Mouse (Mus musculus) Patski (cell line): ENCODE measurements at regions not wholly inside any gene's neighbourhood (a gene's known extent, or its start where the extent isn't known, plus 50 kb on each side); places are given as distances from the start of the nearest gene placed in this dataset.
"Not testable (repeated sequence)": the region's sequence is repeated elsewhere in the genome, so short reads cannot be mapped to it uniquely, and the experiment has no call there.

Experiments used
- ATAC-seq: fragments of 100-300 bp; one replicate; pipeline ENCODE4 v1.8.0; 2021
- CTCF ChIA-PET: fragments of 350-600 bp; sonication (Branson Sonifier 250); formaldehyde crosslinking; loops from one replicate; lab custom pipeline; 2022; ENCODE audit warnings: inconsistent platforms; lab: Charles Lee
- POLR2A ChIA-PET: fragments of 350-600 bp; sonication (Branson Sonifier 250); formaldehyde crosslinking; loops from one replicate; lab custom pipeline; 2022; ENCODE audit warnings: antibody characterized with exemption, inconsistent platforms; lab: Charles Lee
- DNase-seq: peaks from one replicate; pipeline ENCODE4 v3.0.0-alpha.2; 2011; ENCODE audit warnings: low read depth, low spot score
- H3K27me3 ChIP-seq: fragments of 371-371 bp; one replicate; pipeline ENCODE4 v1.5.1; 2021
- CTCF ChIP-seq: fragments of 100-300 bp; IDR thresholded peaks from one replicate; pipeline ENCODE4 v1.5.1; 2021
- in situ Hi-C: fragments of 300-500 bp; cut with MboI; formaldehyde crosslinking; loops from 3 replicates; pipeline ENCODE4 v1.11.1; 2018; ENCODE audit warnings: low pct_unique_long_range_greater_than_20kb, mixed read lengths

GRCm38 (mm10) chr3:21798139-21798538 is 278.3 kb upstream of the Tbl1xr1 start:
- no peak for TF ChIP-seq CTCF
- DNase-seq (peak; percentile 94), ATAC-seq (peak; percentile 99)
- ChIA-PET CTCF (interaction anchor here (1.4 to 3.4 kb wide), 2 partner anchors 11 to 38 kb away, joined by 3 to 16 read pairs; no protein-coding TSS in a partner anchor), POLR2A (interaction anchor here (0.6 kb wide), 2 partner anchors 234 to 279 kb away, joined by 3 read pairs; no protein-coding TSS in a partner anchor)
- H3K27me3 ChIP-seq = no peaks in the 10 kb centered on the region
- in situ Hi-C loops = no loop called here

- DNase-seq, H3K27me3 ChIP-seq, CTCF ChIA-PET, in situ Hi-C loops, ATAC-seq, POLR2A ChIA-PET: not testable (repeated sequence)
These were observed 272.6 kb upstream of the Tbl1xr1 start for GRCm38 (mm10) chr3:21803886-21804285.

- POLR2A ChIA-PET = interaction anchor here (0.6 kb wide), 1 partner anchor 84 kb away, joined by 4 read pairs; no protein-coding TSS in a partner anchor
- in situ Hi-C loops = no loop called here
These were observed 269.8 kb upstream of the Tbl1xr1 start for GRCm38 (mm10) chr3:21806494-21807157.

GRCm38 (mm10) chr3:21808539-21808938 is 267.9 kb upstream of the Tbl1xr1 start:
- DNase-seq (no peak), ATAC-seq (no peak)
- TF ChIP-seq CTCF = no peak
- in situ Hi-C loops = no loop called here
- ChIA-PET CTCF (interaction anchor here (0.6 to 4.2 kb wide), 3 partner anchors 10 to 77 kb away, joined by 3 to 16 read pairs (median 3); no protein-coding TSS in a partner anchor), POLR2A (no interaction called here)
- no peaks in the 10 kb centered on the region for H3K27me3 ChIP-seq

More at GRCm38 (mm10) chr3:21806494-21807157, 269.8 kb upstream of the Tbl1xr1 start:
- CTCF ChIA-PET = interaction anchor here (1.0 to 4.2 kb wide), 2 partner anchors 8 to 36 kb away, joined by 3 to 16 read pairs; no protein-coding TSS in a partner anchor
- no peak for DNase-seq
- TF ChIP-seq CTCF = no peak
- H3K27me3 ChIP-seq = no peaks in the 10 kb centered on the region
- no peak for ATAC-seq

- ChIA-PET CTCF (interaction anchor here (1.2 to 4.2 kb wide), 3 partner anchors 8 to 15 kb away, joined by 3 to 16 read pairs (median 3); no protein-coding TSS in a partner anchor), POLR2A (no interaction called here)
- TF ChIP-seq CTCF = no peak
- H3K27me3 ChIP-seq = no peaks in the 10 kb centered on the region
- ATAC-seq = no peak
- in situ Hi-C loops = no loop called here
- DNase-seq = no peak
These were observed 266.5 kb upstream of the Tbl1xr1 start for GRCm38 (mm10) chr3:21809769-21810470.

- H3K27me3 ChIP-seq = no peaks in the 10 kb centered on the region
- in situ Hi-C loops = no loop called here
- POLR2A ChIA-PET = no interaction called here
- DNase-seq (no peak), ATAC-seq (no peak)
- no peak for TF ChIP-seq CTCF
- CTCF ChIA-PET = interaction anchor here (1.2 to 1.6 kb wide), 2 partner anchors 14 to 52 kb away, joined by 3 to 4 read pairs; no protein-coding TSS in a partner anchor
These were observed 263.1 kb upstream of the Tbl1xr1 start for GRCm38 (mm10) chr3:21813401-21813800.

- CTCF ChIA-PET = interaction anchor here (0.9 to 1.1 kb wide), 3 partner anchors 17 to 139 kb away, joined by 3 read pairs; no protein-coding TSS in a partner anchor
- TF ChIP-seq CTCF = no peak
- POLR2A ChIA-PET = interaction anchor here (0.6 kb wide), 1 partner anchor 119 kb away, joined by 4 read pairs; no protein-coding TSS in a partner anchor
- in situ Hi-C loops = loop anchor here (5.0 kb wide), 5 partner anchors 170 to 365 kb away; no protein-coding TSS in a partner anchor
- DNase-seq (peak; percentile 98), ATAC-seq (peak; percentile 84)
- no peaks in the 10 kb centered on the region for H3K27me3 ChIP-seq
These were observed 259.2 kb upstream of the Tbl1xr1 start for GRCm38 (mm10) chr3:21816968-21817858.

GRCm38 (mm10) chr3:21819030-21819429 is 257.4 kb upstream of the Tbl1xr1 start:
- H3K27me3 ChIP-seq = no peaks in the 10 kb centered on the region
- CTCF ChIA-PET = interaction anchor here (1.1 to 1.2 kb wide), 2 partner anchors 14 to 26 kb away, joined by 3 read pairs; no protein-coding TSS in a partner anchor
- in situ Hi-C loops = loop anchor here (5.0 kb wide), 5 partner anchors 168 to 363 kb away; no protein-coding TSS in a partner anchor
- no peak for TF ChIP-seq CTCF
- no peak for ATAC-seq
- DNase-seq = no peak
- POLR2A ChIA-PET = no interaction called here

GRCm38 (mm10) chr3:21820051-21820598 is 256.3 kb upstream of the Tbl1xr1 start:
- POLR2A ChIA-PET = no interaction called here
- in situ Hi-C loops = loop anchor here (5.0 to 10.0 kb wide), 2 partner anchors 117 to 1165 kb away; no protein-coding TSS in a partner anchor
- no peaks in the 10 kb centered on the region for H3K27me3 ChIP-seq
- peak; percentile 68 for ATAC-seq
- DNase-seq = peak; percentile 69
- no peak for TF ChIP-seq CTCF
- CTCF ChIA-PET = interaction anchor here (0.8 to 0.9 kb wide), 2 partner anchors 22 to 85 kb away, joined by 3 read pairs; no protein-coding TSS in a partner anchor
